Mouse (Mus musculus) embryo, embryonic 11 days (tissue): ENCODE measurements around the gene Timp3.
"Not testable (repeated sequence)": the region's sequence is repeated elsewhere in the genome, so short reads cannot be mapped to it uniquely, and the experiment has no call there.

Experiments
- DNase-seq: peaks from one replicate; pipeline ENCODE4 v3.0.0-alpha.2; 2015

Timp3 gene

GRCm38 (mm10) chr10:86356819-86357563 is 56.8 kb downstream of the Timp3 start:
- no peak for DNase-seq

GRCm38 (mm10) chr10:86358307-86358975 is 58.3 kb downstream of the Timp3 start:
- DNase-seq: no peak

GRCm38 (mm10) chr10:86359208-86359607 is 59.0 kb downstream of the Timp3 start:
- DNase-seq: no peak

GRCm38 (mm10) chr10:86359699-86360098 is 59.5 kb downstream of the Timp3 start:
- no peak for DNase-seq

GRCm38 (mm10) chr10:86363669-86364309 is 63.6 kb downstream of the Timp3 start:
- no peak for DNase-seq

GRCm38 (mm10) chr10:86365632-86366092 is 65.5 kb downstream of the Timp3 start:
- peak; percentile 62 for DNase-seq

GRCm38 (mm10) chr10:86367346-86367745 is 67.2 kb downstream of the Timp3 start:
- peak; percentile 49 for DNase-seq

- DNase-seq: no peak
Measured at GRCm38 (mm10) chr10:86368811-86369210, 68.6 kb downstream of the Timp3 start.

GRCm38 (mm10) chr10:86369346-86369745 is 69.2 kb downstream of the Timp3 start:
- DNase-seq: no peak

GRCm38 (mm10) chr10:86371561-86371960 is 71.4 kb downstream of the Timp3 start:
- no peak for DNase-seq

GRCm38 (mm10) chr10:86374061-86374460 is 73.9 kb downstream of the Timp3 start:
- DNase-seq: no peak

- no peak for DNase-seq
Measured at GRCm38 (mm10) chr10:86375903-86376302, 75.7 kb downstream of the Timp3 start.

- no peak for DNase-seq
Measured at GRCm38 (mm10) chr10:86376392-86377185, 76.4 kb downstream of the Timp3 start.

- not testable (repeated sequence) for DNase-seq
Measured at GRCm38 (mm10) chr10:86378803-86379202, 78.6 kb downstream of the Timp3 start.

GRCm38 (mm10) chr10:86380626-86381025 is 80.5 kb downstream of the Timp3 start:
- no peak for DNase-seq

- DNase-seq: no peak
Measured at GRCm38 (mm10) chr10:86381150-86381921, 81.2 kb downstream of the Timp3 start.

- no peak for DNase-seq
Measured at GRCm38 (mm10) chr10:86381922-86382260, 81.7 kb downstream of the Timp3 start.

- DNase-seq: no peak
Measured at GRCm38 (mm10) chr10:86384655-86385054, 84.5 kb downstream of the Timp3 start.

- no peak for DNase-seq
Measured at GRCm38 (mm10) chr10:86385656-86386055, 85.5 kb downstream of the Timp3 start.

GRCm38 (mm10) chr10:86386232-86386631 is 86.1 kb downstream of the Timp3 start:
- DNase-seq: no peak

GRCm38 (mm10) chr10:86387821-86388440 is 87.8 kb downstream of the Timp3 start:
- DNase-seq: no peak

- no peak for DNase-seq
Measured at GRCm38 (mm10) chr10:86388803-86389202, 88.6 kb downstream of the Timp3 start.
